Mouse (Mus musculus) limb, embryonic 12.5 days (tissue): ENCODE measurements around the gene Clrn3. TPM values are rescaled to one million over a fixed set of nuclear protein-coding genes. Genes with fewer than 3 reads are reported as not detected.

ENCODE experiments used
- ATAC-seq: fragments of 200-750 bp; cut with Nextera tagmentation; 2 replicates; pipeline ENCODE4 v1.8.0; 2017; ENCODE audit warnings: low read depth, moderate TSS enrichment; ENCODE audit not compliant: insufficient number of reproducible peaks, insufficient read depth, low FRiP score, low TSS enrichment
- H3K27ac ChIP-seq: fragments of 300-500 bp; sonication (generic); 2 replicates; pipeline ENCODE4 v1.5.1; 2016; ENCODE audit warnings: mild to moderate bottlenecking, moderate library complexity
- H3K27me3 ChIP-seq: fragments of 300-500 bp; sonication (generic); 2 replicates; pipeline ENCODE4 v1.6.1; 2016; ENCODE audit warnings: mild to moderate bottlenecking, moderate library complexity
- H3K36me3 ChIP-seq: fragments of 300-500 bp; sonication (generic); 2 replicates; pipeline ENCODE4 v1.6.1; 2016; ENCODE audit warnings: mild to moderate bottlenecking, moderate library complexity
- H3K4me1 ChIP-seq: fragments of 300-500 bp; sonication (generic); replicated peaks from 2 replicates; pipeline ENCODE4 v1.6.1; 2016
- H3K4me2 ChIP-seq: fragments of 300-500 bp; sonication (generic); 2 replicates; pipeline ENCODE4 v1.6.1; 2016; ENCODE audit warnings: mild to moderate bottlenecking, moderate library complexity
- H3K4me3 ChIP-seq: fragments of 300-500 bp; sonication (generic); replicated peaks from 2 replicates; pipeline ENCODE4 v1.5.1; 2016; ENCODE audit warnings: mild to moderate bottlenecking
- H3K9ac ChIP-seq: fragments of 300-500 bp; sonication (generic); replicated peaks from 2 replicates; pipeline ENCODE4 v1.6.1; 2016; ENCODE audit warnings: mild to moderate bottlenecking, moderate library complexity
- H3K9me3 ChIP-seq: fragments of 300-500 bp; sonication (generic); 2 replicates; pipeline ENCODE4 v1.6.1; 2016; ENCODE audit warnings: mild to moderate bottlenecking, moderate library complexity
- WGBS: fragments of 180-500 bp; shearing (Covaris S2); methylation state at CpG from one replicate; pipeline ENCODE4 v1.1.7; 2016; 5-methylcytosine and 5-hydroxymethylcytosine counted together
- polyA plus RNA-seq: library from polyadenylated mRNA; unstranded; fragments of >200 nt; fragmentation: Nextera tagmentation; extraction: Ambion mirVana; gene quantifications from 2 replicates; pipeline ENCODE4 v1.2.1, GENCODE M21; 2016

Clrn3 gene
- polyA plus RNA-seq, 1 experiment from 2014 or later, result not detected

GRCm38 (mm10) chr7:135535908-135536307 lies 7.5 kb upstream of the Clrn3 start:
- Histone ChIP-seq H3K4me2 (no peak overlapping the region), H3K4me3 (no peak overlapping the region), H3K4me1 (0 out of 2 replicates have a peak, but pooled peaks cover 5% of the 10 kb centered on the region), H3K27me3 (peaks cover 32% of the 10 kb centered on the region), H3K9me3 (no peaks in the 10 kb centered on the region), H3K9ac (no peak overlapping the region), H3K27ac (no peak overlapping the region), H3K36me3 (no peaks in the 10 kb centered on the region)
- ATAC-seq, result no peak
- WGBS, result 81% methylated on average over 3 of the region's 3 CpGs

GRCm38 (mm10) chr7:135534548-135535189 lies 6.2 kb upstream of the Clrn3 start:
- 46% methylated on average over 2 of the region's 2 CpGs for WGBS
- H3K4me1 ChIP-seq, result 0 out of 2 replicates have a peak, but pooled peaks cover 5% of the 10 kb centered on the region
- no peak for ATAC-seq
- no peak overlapping the region for H3K4me3 ChIP-seq
- no peak overlapping the region for H3K27ac ChIP-seq
- H3K9ac ChIP-seq, result no peak overlapping the region
- H3K36me3 ChIP-seq, result no peaks in the 10 kb centered on the region
- H3K9me3 ChIP-seq, result no peaks in the 10 kb centered on the region
- H3K4me2 ChIP-seq, result no peak overlapping the region
- H3K27me3 ChIP-seq, result peaks cover 22% of the 10 kb centered on the region

- no peak for ATAC-seq
- 0 out of 2 replicates have a peak, but pooled peaks cover under 1% of the 10 kb centered on the region for H3K4me1 ChIP-seq
- no peak overlapping the region for H3K4me2 ChIP-seq
- no peak overlapping the region for H3K4me3 ChIP-seq
- H3K9ac ChIP-seq, result no peak overlapping the region
- WGBS, result 87% methylated on average over 2 of the region's 2 CpGs
- H3K27ac ChIP-seq, result no peak overlapping the region
- H3K9me3 ChIP-seq, result no peaks in the 10 kb centered on the region
- H3K36me3 ChIP-seq, result no peaks in the 10 kb centered on the region
- no peaks in the 10 kb centered on the region for H3K27me3 ChIP-seq
Measured at GRCm38 (mm10) chr7:135529068-135529467, 614 bp upstream of the Clrn3 start.

GRCm38 (mm10) chr7:135527169-135527568 lies 1.3 kb downstream of the Clrn3 start:
- Histone ChIP-seq H3K4me2 (no peak overlapping the region), H3K9me3 (no peaks in the 10 kb centered on the region), H3K4me3 (no peak overlapping the region), H3K36me3 (no peaks in the 10 kb centered on the region), H3K27me3 (no peaks in the 10 kb centered on the region), H3K4me1 (0 out of 2 replicates have a peak, but pooled peaks cover 4% of the 10 kb centered on the region), H3K9ac (no peak overlapping the region), H3K27ac (no peak overlapping the region)
- no peak for ATAC-seq
- 45% methylated on average over 3 of the region's 3 CpGs for WGBS

- Histone ChIP-seq H3K4me3 (no peak overlapping the region), H3K27me3 (no peaks in the 10 kb centered on the region), H3K36me3 (no peaks in the 10 kb centered on the region), H3K9me3 (no peaks in the 10 kb centered on the region), H3K4me2 (no peak overlapping the region), H3K9ac (no peak overlapping the region), H3K4me1 (0 out of 2 replicates have a peak, but pooled peaks cover 4% of the 10 kb centered on the region), H3K27ac (no peak overlapping the region)
- 81% methylated on average over 3 of the region's 3 CpGs for WGBS
- no peak for ATAC-seq
Measured at GRCm38 (mm10) chr7:135526574-135527152, 1.8 kb downstream of the Clrn3 start.

- WGBS, result 70% methylated on average over 6 of the region's 6 CpGs
- no peak for ATAC-seq
- Histone ChIP-seq H3K27me3 (no peaks in the 10 kb centered on the region), H3K9ac (no peak overlapping the region), H3K4me2 (no peak overlapping the region), H3K27ac (no peak overlapping the region), H3K36me3 (no peaks in the 10 kb centered on the region), H3K9me3 (no peaks in the 10 kb centered on the region), H3K4me3 (no peak overlapping the region), H3K4me1 (0 out of 2 replicates have a peak, but pooled peaks cover 7% of the 10 kb centered on the region)
Measured at GRCm38 (mm10) chr7:135524424-135524967, 4.0 kb downstream of the Clrn3 start.

- Histone ChIP-seq H3K4me3 (no peak overlapping the region), H3K27me3 (no peaks in the 10 kb centered on the region), H3K36me3 (no peaks in the 10 kb centered on the region), H3K27ac (no peak overlapping the region), H3K9ac (no peak overlapping the region), H3K9me3 (no peaks in the 10 kb centered on the region), H3K4me1 (0 out of 2 replicates have a peak, but pooled peaks cover 7% of the 10 kb centered on the region), H3K4me2 (no peak overlapping the region)
- 46% methylated on average over 4 of the region's 4 CpGs for WGBS
- no peak for ATAC-seq
Measured at GRCm38 (mm10) chr7:135523981-135524380, 4.5 kb downstream of the Clrn3 start.

- Histone ChIP-seq H3K4me1 (0 out of 2 replicates have a peak, but pooled peaks cover 12% of the 10 kb centered on the region), H3K27ac (no peak overlapping the region), H3K4me3 (no peak overlapping the region), H3K9me3 (no peaks in the 10 kb centered on the region), H3K9ac (no peak overlapping the region), H3K36me3 (no peaks in the 10 kb centered on the region), H3K27me3 (no peaks in the 10 kb centered on the region), H3K4me2 (no peak overlapping the region)
- no peak for ATAC-seq
- WGBS, result 78% methylated on average over 15 of the region's 15 CpGs
Measured at GRCm38 (mm10) chr7:135521755-135522512, 6.5 kb downstream of the Clrn3 start.

GRCm38 (mm10) chr7:135520241-135520640 lies 8.2 kb downstream of the Clrn3 start:
- no peak for ATAC-seq
- Histone ChIP-seq H3K9ac (no peak overlapping the region), H3K4me2 (no peak overlapping the region), H3K27ac (no peak overlapping the region), H3K36me3 (no peaks in the 10 kb centered on the region), H3K4me1 (0 out of 2 replicates have a peak, but pooled peaks cover 17% of the 10 kb centered on the region), H3K9me3 (no peaks in the 10 kb centered on the region), H3K4me3 (no peak overlapping the region), H3K27me3 (no peaks in the 10 kb centered on the region)
- WGBS, result 41% methylated on average over 5 of the region's 5 CpGs

- H3K9me3 ChIP-seq, result no peaks in the 10 kb centered on the region
- H3K4me1 ChIP-seq, result 0 out of 2 replicates have a peak, but pooled peaks cover 14% of the 10 kb centered on the region
- H3K9ac ChIP-seq, result no peak overlapping the region
- no peak for ATAC-seq
- H3K4me3 ChIP-seq, result no peak overlapping the region
- H3K27me3 ChIP-seq, result no peaks in the 10 kb centered on the region
- H3K36me3 ChIP-seq, result no peaks in the 10 kb centered on the region
- no peak overlapping the region for H3K4me2 ChIP-seq
- no peak overlapping the region for H3K27ac ChIP-seq
- 42% methylated on average over 4 of the region's 4 CpGs for WGBS
Measured at GRCm38 (mm10) chr7:135517191-135517590, 11.3 kb downstream of the Clrn3 start.

GRCm38 (mm10) chr7:135511723-135512122 lies 16.7 kb downstream of the Clrn3 start:
- no peak overlapping the region for H3K9ac ChIP-seq
- no peak for ATAC-seq
- H3K36me3 ChIP-seq, result no peaks in the 10 kb centered on the region
- no peak overlapping the region for H3K27ac ChIP-seq
- H3K4me1 ChIP-seq, result 0 out of 2 replicates have a peak, but pooled peaks cover 3% of the 10 kb centered on the region
- no peak overlapping the region for H3K4me2 ChIP-seq
- WGBS, result 76% methylated on average over 3 of the region's 3 CpGs
- 0 out of 2 replicates have a peak, but pooled peaks cover under 1% of the 10 kb centered on the region for H3K9me3 ChIP-seq
- no peaks in the 10 kb centered on the region for H3K27me3 ChIP-seq
- H3K4me3 ChIP-seq, result no peak overlapping the region
